Mouse (Mus musculus): Measurements from ENCODE around the gene Cops9.

DNA sequence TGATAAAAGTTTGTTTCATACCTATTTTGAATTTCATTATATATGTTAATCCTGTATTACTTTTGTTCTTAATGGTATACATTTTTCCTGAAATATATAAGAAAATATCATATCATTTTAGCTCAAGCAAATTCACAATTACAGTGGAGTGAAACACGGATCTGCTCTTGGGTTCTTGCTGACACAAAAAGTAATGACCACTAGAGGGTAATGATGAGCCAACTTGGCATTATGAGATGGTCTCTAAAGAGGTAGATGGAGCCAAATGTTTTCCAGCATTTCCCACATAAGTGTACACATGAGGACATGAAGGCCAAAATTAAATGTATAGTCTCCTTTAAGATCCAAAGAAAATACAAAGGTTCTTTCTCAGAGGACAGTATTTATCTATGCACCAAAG is 27.3 kb downstream of the Cops9 start:
- TF ChIP-seq CTCF (IDR thresholded peaks at IDR 0.05; ENCODE audit: extremely low read depth, insufficient read length, insufficient replicate concordance, low read depth, low read length) (no peak), POLR2A (IDR thresholded peaks at IDR 0.05; ENCODE audit: low read depth, low read length) (no peak)
